Mouse (Mus musculus): ENCODE data around the gene Olfr1426.
"Not testable (repeated sequence)": the region's sequence is repeated elsewhere in the genome, so short reads cannot be mapped to it uniquely, and the experiment has no call there.

Olfr1426 gene

DNA sequence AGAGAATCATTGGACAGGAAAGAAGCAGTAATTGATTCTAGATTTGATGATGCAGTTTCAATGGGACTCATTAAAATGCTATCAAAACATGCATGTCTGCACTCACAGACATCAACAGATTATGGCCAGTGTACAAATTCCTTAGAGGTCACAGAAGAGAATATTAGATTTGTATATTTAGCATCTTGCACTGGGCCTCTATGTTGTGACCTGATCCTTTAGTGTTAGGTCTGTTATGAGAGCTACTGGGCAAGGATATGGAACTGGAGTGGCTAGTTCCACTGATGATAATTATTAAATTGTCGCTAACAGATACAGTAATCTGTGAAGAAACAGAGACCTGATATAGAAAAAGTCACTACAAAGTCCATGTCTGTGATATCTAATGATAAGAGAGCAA lies at the start of gene Olfr1426:
TSS of gene Olfr1426 (minus strand) at position 101 of the 400 bp plus-strand sequence.
- DNase-seq: no peak

DNA sequence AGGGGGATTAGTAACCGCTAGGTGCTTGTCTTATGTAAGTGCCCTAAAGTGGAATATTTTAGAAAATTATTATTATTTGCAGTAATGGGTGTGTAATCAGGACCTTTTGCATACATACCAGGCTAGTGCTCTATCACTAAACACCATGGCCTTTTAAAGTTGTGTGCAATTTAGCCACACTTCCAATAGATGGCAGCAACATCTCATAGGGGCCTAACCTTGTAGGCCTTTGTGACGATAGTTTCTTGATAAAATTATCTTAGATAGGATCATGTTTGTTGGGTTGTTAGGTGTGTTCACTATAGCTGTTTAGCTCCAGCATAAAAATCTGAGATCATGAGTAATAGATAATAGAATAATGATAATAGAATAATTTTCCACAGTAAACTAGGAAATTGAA lies 42.5 kb upstream of the Olfr1426 start:
- no peak for DNase-seq

DNA sequence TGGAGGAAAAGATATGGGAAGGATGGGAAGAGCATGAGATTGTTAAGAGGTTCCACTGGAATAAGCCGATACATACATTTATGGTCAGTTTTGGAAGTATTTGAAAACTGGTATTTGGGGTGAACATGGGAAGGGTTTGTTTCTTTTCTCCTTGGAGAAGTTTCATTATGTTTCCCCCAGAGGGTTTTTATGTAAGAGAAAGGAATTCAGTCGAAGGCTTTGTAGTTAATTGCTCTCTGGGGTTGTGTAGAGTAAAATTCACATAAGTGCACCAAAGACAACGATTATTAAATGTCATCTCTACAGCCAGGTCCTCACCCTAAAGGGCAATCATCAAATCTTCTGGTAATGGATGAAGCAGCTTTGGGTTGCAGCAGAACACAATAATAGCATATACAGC lies 31.3 kb upstream of the Olfr1426 start, which contains the start of gene Olfr76:
TSS of gene Olfr76 (minus strand) at position 101 of the 400 bp plus-strand sequence.
- DNase-seq: no peak

DNA sequence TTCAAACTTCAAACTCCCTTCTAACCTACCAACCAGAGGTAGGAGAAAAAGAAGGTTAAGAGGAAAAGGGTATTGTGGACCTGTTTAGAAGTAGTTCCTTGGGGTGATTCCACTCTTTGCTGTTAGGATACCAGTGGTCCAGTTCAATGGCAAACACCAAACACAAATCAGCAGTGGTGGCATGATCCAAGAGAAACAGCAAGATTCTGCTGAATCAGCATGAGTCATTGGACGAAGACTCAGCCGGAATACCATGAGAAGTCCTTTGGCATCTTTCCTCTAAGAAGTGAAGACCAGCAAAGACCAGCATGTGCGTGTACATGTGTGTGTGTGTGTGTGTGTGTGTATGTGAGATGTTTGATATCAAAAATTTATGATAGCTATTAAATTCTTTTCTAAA lies 24.7 kb upstream of the Olfr1426 start:
- DNase-seq: no peak

DNA sequence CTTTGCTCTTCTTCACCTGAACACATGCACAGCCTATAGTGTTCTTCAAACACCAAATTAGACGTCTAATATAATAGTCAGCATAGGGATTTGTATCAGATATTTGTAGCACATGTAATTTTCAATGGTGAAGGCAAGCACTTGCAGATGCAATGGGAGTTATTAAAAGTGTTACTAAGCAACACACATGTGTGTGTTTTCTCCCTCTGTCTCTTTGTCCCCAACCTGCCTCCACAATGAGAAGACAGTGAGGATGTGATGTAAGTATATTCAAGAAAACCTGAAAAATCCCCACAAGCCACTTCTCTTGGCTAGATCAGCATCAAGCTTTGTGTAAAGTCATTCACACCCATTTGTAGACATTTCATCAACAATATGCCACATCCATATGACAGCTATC lies 24.0 kb upstream of the Olfr1426 start, which contains the start of gene Olfr1428:
TSS of gene Olfr1428 (minus strand) at position 101 of the 400 bp plus-strand sequence.
- DNase-seq: no peak

DNA sequence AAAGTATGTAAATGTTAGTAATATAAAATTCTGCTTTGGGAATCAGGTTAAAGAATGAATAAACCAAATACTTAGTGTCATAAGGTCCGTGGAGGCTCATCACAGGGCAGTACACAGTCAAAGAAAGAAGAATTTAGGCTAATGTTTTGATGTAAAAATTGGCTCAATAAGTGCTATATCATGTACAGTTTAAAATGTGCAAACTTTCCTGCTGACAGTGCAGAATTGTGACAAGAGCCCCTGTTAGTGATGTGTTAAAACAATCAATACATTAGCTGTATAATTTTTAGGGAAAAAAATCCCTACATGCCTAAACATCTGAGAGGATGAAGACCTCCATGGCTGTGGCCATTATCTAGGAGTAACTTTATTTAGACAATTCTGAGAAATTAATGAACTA lies 22.0 kb upstream of the Olfr1426 start:
- no peak for DNase-seq

DNA sequence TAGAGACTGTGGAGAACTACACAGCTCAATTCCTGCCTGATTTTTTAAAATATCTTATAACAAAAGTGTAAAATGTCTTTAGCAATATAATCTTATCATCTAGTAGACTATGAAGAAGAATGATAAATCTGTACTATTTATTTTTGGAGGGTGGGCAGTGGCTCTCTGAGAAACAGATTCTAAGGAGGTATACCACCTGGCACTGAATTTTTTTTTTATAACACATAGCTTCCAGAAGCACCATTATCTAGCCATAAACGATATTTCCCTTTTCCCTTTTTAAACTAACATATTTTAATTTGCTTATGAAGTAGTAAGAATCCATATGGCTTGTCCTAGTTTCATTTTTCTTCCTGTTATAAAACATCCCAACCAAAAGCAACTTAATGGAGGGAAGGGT lies 12.7 kb upstream of the Olfr1426 start:
- no peak for DNase-seq

DNA sequence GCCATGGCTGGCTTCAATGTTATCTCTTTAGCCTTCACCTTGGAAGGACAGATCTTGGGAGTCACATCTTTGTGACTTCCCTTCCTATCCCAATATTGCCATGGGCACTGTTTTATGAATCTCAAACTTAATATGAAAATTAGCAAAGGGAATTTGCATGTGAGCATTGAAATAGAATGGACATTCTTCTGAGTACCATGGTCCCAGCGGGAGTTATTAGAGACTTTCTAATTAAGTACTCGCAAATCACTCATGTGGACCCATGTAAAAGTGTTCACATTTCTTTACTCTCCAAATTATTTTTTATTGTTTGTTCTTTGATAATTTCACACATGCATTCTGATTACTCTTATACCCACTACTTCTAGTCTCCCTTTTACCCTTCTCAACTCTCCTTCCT lies 11.4 kb upstream of the Olfr1426 start, which contains the start of gene Olfr1427:
TSS of gene Olfr1427 (minus strand) at position 101 of the 400 bp plus-strand sequence.
- DNase-seq: no peak

DNA sequence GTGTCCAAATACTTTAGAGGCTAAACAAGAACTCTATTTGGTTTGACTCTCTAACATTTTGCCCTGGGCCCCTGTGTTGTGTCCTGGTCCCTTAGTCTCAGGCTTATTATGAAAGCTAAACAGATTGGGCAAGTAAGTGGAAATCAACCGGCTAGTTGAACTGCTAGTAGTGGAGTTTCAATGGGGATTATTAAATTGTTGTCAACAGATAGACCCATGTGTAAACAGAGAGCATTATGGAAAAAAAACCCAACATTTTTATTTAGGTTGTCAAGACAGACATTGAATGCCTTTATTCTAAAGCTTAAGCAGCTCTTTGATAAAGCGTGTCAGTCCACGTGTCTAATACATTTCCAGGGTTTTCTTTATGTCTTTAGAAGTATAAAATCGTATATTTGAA lies 14.2 kb downstream of the Olfr1426 start, which contains the start of gene Olfr1425:
TSS of gene Olfr1425 (minus strand) at position 101 of the 400 bp plus-strand sequence.
- DNase-seq: not testable (repeated sequence)

DNA sequence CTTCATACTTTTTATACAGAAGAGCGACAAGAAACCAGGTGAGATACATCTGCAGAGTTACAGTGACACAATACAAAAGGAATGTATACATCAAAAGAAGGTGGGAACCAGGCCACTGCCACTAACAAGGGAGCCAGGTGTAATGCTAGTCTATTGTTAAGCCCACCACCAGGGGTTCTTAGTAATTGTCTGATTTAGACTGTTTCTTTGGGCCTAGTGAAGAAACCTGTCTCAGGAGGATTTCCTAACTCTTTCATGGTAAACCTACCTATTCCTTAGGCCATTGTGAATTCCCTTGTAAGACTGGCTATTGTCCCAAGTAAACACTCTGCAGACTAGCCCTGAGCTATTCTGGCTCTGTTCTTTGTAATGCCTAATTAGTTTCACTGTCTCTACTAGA lies 22.3 kb downstream of the Olfr1426 start:
- not testable (repeated sequence) for DNase-seq

DNA sequence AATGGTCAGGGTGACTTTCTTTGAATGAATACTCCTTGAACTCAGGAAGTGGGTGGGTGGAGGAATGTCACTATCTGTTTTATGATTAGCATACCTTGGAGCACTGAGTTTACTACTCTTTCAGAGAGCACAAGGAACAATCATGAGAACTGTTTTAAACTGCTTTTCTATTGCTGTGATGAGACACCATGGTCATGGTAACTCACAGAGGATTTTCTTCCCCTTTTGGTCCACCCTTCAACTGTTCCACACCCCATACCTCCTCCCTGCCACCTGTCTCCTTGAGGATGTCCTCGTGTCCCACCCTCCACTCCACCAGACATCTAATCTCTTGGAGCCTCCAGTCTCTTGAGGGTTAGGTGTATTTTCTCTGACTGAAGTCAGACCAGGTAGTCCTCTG lies 24.0 kb downstream of the Olfr1426 start:
- not testable (repeated sequence) for DNase-seq

DNA sequence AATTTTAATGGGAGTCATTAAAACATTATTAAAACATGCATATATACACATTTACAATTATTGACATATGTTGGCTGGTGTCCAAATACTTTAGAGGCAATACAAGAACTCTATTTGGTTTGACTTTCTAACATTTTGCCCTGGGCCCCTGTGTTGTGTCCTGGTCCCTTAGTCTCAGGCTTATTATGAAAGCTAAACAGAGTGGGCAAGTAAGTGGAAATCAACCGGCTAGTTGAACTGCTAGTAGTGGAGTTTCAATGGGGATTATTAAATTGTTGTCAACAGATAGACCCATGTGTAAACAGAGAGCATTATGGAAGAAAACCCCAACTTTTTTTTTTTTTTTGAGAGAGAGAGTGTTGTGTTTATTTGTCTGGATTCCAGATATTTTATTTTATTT lies 29.2 kb downstream of the Olfr1426 start, which contains the start of gene Olfr1424:
TSS of gene Olfr1424 (minus strand) at position 101 of the 400 bp plus-strand sequence.
- not testable (repeated sequence) for DNase-seq

DNA sequence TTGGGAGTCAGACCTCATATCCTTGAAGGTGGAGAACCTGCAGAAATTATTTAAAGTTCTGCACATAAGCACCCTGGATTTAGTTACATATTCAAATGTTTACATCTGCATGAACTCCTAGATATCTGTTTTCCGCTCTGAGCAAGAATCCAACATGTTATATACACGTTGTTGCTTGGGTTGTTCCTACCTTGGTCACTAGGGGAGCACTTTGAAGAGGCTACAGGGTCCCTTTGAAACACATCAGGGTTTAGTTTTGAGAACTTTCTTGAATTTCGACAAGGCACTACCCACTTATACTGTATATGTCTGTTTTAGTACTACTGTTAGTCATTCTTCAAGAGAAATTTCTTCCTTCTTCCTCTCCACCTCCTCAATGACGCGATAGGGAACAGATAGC lies 48.6 kb downstream of the Olfr1426 start:
- DNase-seq: no peak

DNA sequence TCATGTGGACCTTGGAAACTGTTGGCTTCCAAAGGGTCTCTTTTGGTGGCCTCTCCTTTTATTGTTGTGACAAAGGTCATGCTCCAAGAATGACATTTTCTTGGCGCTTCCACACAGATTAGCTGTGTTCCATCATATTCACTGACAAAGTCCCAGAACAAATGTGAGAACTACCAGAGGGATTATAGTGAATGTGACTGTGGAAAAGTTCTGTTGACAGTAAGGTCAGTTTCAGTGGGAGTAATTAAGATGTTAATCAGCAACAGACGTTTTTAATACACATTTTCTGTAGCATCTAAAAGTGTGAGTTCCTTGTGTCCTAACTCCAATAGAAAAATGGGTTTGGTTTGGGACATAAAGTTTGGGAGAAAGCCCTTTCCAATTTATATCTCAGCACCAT lies 50.6 kb downstream of the Olfr1426 start, which contains the start of gene Olfr1423:
TSS of gene Olfr1423 (minus strand) at position 101 of the 400 bp plus-strand sequence.
- DNase-seq: no peak

DNA sequence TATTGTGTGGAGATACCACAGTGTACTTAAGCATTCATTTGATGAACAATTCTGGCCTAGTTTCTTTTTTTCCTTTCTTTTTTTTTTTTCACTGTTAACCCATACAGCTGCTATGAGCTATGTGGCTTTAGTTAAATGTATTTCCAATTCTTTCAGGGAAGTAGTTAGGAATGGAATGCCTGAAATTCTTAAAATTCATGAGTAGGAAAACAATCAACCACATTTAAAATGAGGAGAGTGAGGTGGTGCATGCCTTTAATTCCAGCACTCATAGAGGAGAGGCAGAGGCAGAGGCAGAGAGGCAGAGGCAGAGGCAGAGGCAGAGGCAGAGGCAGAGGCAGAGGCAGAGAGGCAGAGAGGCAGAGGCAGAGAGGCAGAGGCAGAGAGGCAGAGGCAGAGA lies 54.1 kb downstream of the Olfr1426 start:
- DNase-seq: no peak

Measured in cerebellum, adult 9-11 months (tissue).